Mouse (Mus musculus): ENCODE data around the gene 1700061G19Rik. TPM values are rescaled to one million over a fixed set of nuclear protein-coding genes. Genes with fewer than 3 reads are reported as not detected.

Gene 1700061G19Rik
- polyA plus RNA-seq, 1 experiment = 0.01 TPM

- no peak for TF ChIP-seq E2F4 (IDR thresholded peaks at IDR 0.05; ENCODE audit: insufficient read depth)
- peaks cover 30% of the 10 kb centered on the region for H3K79me2 ChIP-seq (ENCODE audit: control insufficient read depth, insufficient read depth)
- no peak overlapping the region for H3K4me2 ChIP-seq (ENCODE audit: low read depth)
- H3K4me3 ChIP-seq = no peak overlapping the region
- peaks cover 8% of the 10 kb centered on the region for H3K27me3 ChIP-seq (ENCODE audit: control insufficient read depth, insufficient read depth, insufficient read length)
- no peaks in the 10 kb centered on the region for H3K36me3 ChIP-seq (ENCODE audit: control insufficient read depth, insufficient read depth)
- H3ac ChIP-seq (ENCODE audit: control insufficient read depth, insufficient read length) = no peak overlapping the region
Observed at GRCm38 (mm10) chr17:56936731-56937130, 61.5 kb downstream of the 1700061G19Rik start.

Other genes starting within 250 kb of the 1700061G19Rik start
- gene Lonp1, start 248.6 kb upstream of the 1700061G19Rik start, polyA plus RNA-seq (2012; fragmentation: generic; extraction: Trizol) = 278 TPM
- gene Catsperd, start 247.3 kb upstream of the 1700061G19Rik start, polyA plus RNA-seq (2012; fragmentation: generic; extraction: Trizol) = 0.16 TPM
- 70.0 TPM for gene Ranbp3, start 202.2 kb upstream of the 1700061G19Rik start, polyA plus RNA-seq (2012; fragmentation: generic; extraction: Trizol)
- 469 TPM for gene Ndufa11, start 157.7 kb upstream of the 1700061G19Rik start, polyA plus RNA-seq (2012; fragmentation: generic; extraction: Trizol)
- gene Vmac, start 157.5 kb upstream of the 1700061G19Rik start, polyA plus RNA-seq (2012; fragmentation: generic; extraction: Trizol) = 6.5 TPM
- 0.78 TPM for gene Nrtn, start 117.9 kb upstream of the 1700061G19Rik start, polyA plus RNA-seq (2012; fragmentation: generic; extraction: Trizol)
- gene Dus3l, start 110.7 kb upstream of the 1700061G19Rik start, polyA plus RNA-seq (2012; fragmentation: generic; extraction: Trizol) = 38.7 TPM
- 0.16 TPM for gene Prr22, start 105.2 kb upstream of the 1700061G19Rik start, polyA plus RNA-seq (2012; fragmentation: generic; extraction: Trizol)
- 4.4 TPM for gene Rfx2, start 44.5 kb upstream of the 1700061G19Rik start, polyA plus RNA-seq (2012; fragmentation: generic; extraction: Trizol)
- not detected for gene Acsbg2, start 1.0 kb upstream of the 1700061G19Rik start, polyA plus RNA-seq (2012; fragmentation: generic; extraction: Trizol)
- 28.5 TPM for gene Mllt1, start 59.9 kb downstream of the 1700061G19Rik start, polyA plus RNA-seq (2012; fragmentation: generic; extraction: Trizol)
- gene Acer1, start 106.6 kb downstream of the 1700061G19Rik start, polyA plus RNA-seq (2012; fragmentation: generic; extraction: Trizol) = not detected
- 154 TPM for gene Clpp, start 114.8 kb downstream of the 1700061G19Rik start, polyA plus RNA-seq (2012; fragmentation: generic; extraction: Trizol)
- gene Alkbh7, start 121.9 kb downstream of the 1700061G19Rik start, polyA plus RNA-seq (2012; fragmentation: generic; extraction: Trizol) = 61.9 TPM
- 1.1 TPM for gene Pspn, start 124.5 kb downstream of the 1700061G19Rik start, polyA plus RNA-seq (2012; fragmentation: generic; extraction: Trizol)
- gene Gtf2f1, start 135.8 kb downstream of the 1700061G19Rik start, polyA plus RNA-seq (2012; fragmentation: generic; extraction: Trizol) = 61.6 TPM
- 0.04 TPM for gene Gm17949, start 136.0 kb downstream of the 1700061G19Rik start, polyA plus RNA-seq (2012; fragmentation: generic; extraction: Trizol)
- gene Khsrp, start 156.0 kb downstream of the 1700061G19Rik start, polyA plus RNA-seq (2012; fragmentation: generic; extraction: Trizol) = 42.5 TPM
- gene Slc25a41, start 166.2 kb downstream of the 1700061G19Rik start, polyA plus RNA-seq (2012; fragmentation: generic; extraction: Trizol) = not detected
- gene Crb3, start 183.6 kb downstream of the 1700061G19Rik start, polyA plus RNA-seq (2012; fragmentation: generic; extraction: Trizol) = not detected
- 2.2 TPM for gene Slc25a23, start 184.4 kb downstream of the 1700061G19Rik start, polyA plus RNA-seq (2012; fragmentation: generic; extraction: Trizol)
- 0.04 TPM for gene Dennd1c, start 203.0 kb downstream of the 1700061G19Rik start, polyA plus RNA-seq (2012; fragmentation: generic; extraction: Trizol)
- 0.14 TPM for gene Tubb4a, start 212.3 kb downstream of the 1700061G19Rik start, polyA plus RNA-seq (2012; fragmentation: generic; extraction: Trizol)
- gene Tnfsf9, start 229.8 kb downstream of the 1700061G19Rik start, polyA plus RNA-seq (2012; fragmentation: generic; extraction: Trizol) = 7.0 TPM